Mouse (Mus musculus) colon, adult 2 months (tissue): ENCODE measurements around the gene Atox1. TPM values are rescaled to one million over a fixed set of nuclear protein-coding genes. Genes with fewer than 3 reads are reported as not detected.

Experiments used
- polyA plus RNA-seq: library from polyadenylated mRNA; depleted of rRNA; stranded (reverse); fragments of >200 nt; gene quantifications from 2 replicates; pipeline ENCODE4 v1.2.3, GENCODE M21; 2012; rRNA removed

The Atox1 gene
- polyA plus RNA-seq, result 325 and 354 TPM in 2 replicates

GRCm38 (mm10) chr11:55461019-55461645, at the start of gene Atox1:
Atox1 (minus strand) TSS chr11:55461239.

GRCm38 (mm10) chr11:55469048-55469843, 8.2 kb upstream of the Atox1 start, which contains the start of gene G3bp1:
G3bp1 (plus strand) TSS chr11:55469685.

GRCm38 (mm10) chr11:55422978-55423377, 38.1 kb downstream of the Atox1 start, which contains the start of gene Sparc:
Sparc (minus strand) TSS chr11:55423183.

Other genes with a start within 250 kb of the Atox1 start
- gene Fat2, start 124.7 kb downstream of the Atox1 start, polyA plus RNA-seq, result 0.12 and 0.17 TPM in 2 replicates
- gene Sparc, start 38.1 kb downstream of the Atox1 start, polyA plus RNA-seq, result 757 and 912 TPM in 2 replicates
- 21.9 and 24.8 TPM in 2 replicates for gene G3bp1, start 8.4 kb upstream of the Atox1 start, polyA plus RNA-seq
- not detected in 2 replicates for gene Glra1, start 147.0 kb upstream of the Atox1 start, polyA plus RNA-seq